Mouse (Mus musculus) brain, embryonic 14.5 days (tissue): ENCODE data around the gene Fbxl5.

Experiments
- CTCF ChIP-seq: fragments of 200-500 bp; IDR thresholded peaks from 2 replicates; pipeline ENCODE4 v1.5.1; 2012; ENCODE audit warnings: inconsistent platforms, mild to moderate bottlenecking, moderate library complexity, borderline replicate concordance; ENCODE audit not compliant: insufficient read depth, insufficient read length; ENCODE audit errors: extremely low read depth
- POLR2A ChIP-seq: fragments of 200-500 bp; IDR thresholded peaks from 2 replicates; pipeline ENCODE4 v1.6.1; 2012; ENCODE audit warnings: mild to moderate bottlenecking, inconsistent platforms, borderline replicate concordance; ENCODE audit not compliant: poor library complexity, insufficient read depth, insufficient read length, severe bottlenecking; ENCODE audit errors: extremely low read depth

DNA sequence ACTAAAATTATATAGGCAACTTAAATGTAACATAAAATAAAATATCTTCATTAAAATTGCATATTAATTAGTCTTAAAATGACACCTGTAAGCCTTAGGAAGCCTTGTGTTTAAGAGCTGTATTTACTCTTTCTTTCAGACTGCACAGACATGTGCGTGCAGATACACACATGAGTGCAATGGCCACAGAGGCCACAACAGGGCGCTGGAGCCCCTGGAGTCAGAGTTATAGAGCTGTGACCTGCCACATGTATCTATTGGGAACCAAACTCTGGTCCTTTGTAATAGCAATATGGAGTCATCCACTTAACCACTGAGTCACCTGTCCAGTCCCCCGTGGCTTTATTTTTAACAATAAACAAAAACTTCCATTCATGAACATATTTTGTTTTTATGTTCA lies 72.3 kb downstream of the Fbxl5 start:
- TF ChIP-seq POLR2A (no peak), CTCF (no peak)
